Mouse (Mus musculus) liver, embryonic 16.5 days (tissue): ENCODE measurements around the gene Ddx60. TPM values are rescaled to one million over a fixed set of nuclear protein-coding genes. Genes with fewer than 3 reads are reported as not detected.

ENCODE experiments used
- ATAC-seq: fragments of 200-750 bp; cut with Nextera tagmentation; 2 replicates; pipeline ENCODE4 v1.8.0; 2017; ENCODE audit warnings: low read depth, mild to moderate bottlenecking, moderate number of reproducible peaks, moderate library complexity
- H3K27ac ChIP-seq: fragments of 300-500 bp; sonication (generic); 2 replicates; pipeline ENCODE4 v1.5.1; 2014; ENCODE audit warnings: mild to moderate bottlenecking, low read length
- H3K27me3 ChIP-seq: fragments of 300-500 bp; sonication (generic); 2 replicates; pipeline ENCODE4 v1.6.1; 2014; ENCODE audit warnings: low read depth, low read length, mixed read lengths; ENCODE audit not compliant: control insufficient read depth, insufficient read depth
- H3K36me3 ChIP-seq: fragments of 300-500 bp; sonication (generic); 2 replicates; pipeline ENCODE4 v1.6.1; 2014; ENCODE audit warnings: mild to moderate bottlenecking; ENCODE audit not compliant: control insufficient read depth, insufficient read depth
- H3K4me1 ChIP-seq: fragments of 300-500 bp; sonication (generic); 2 replicates; pipeline ENCODE4 v1.6.1; 2014; ENCODE audit warnings: low read depth, low read length, mixed read lengths; ENCODE audit not compliant: control insufficient read depth
- H3K4me2 ChIP-seq: fragments of 300-500 bp; sonication (generic); 2 replicates; pipeline ENCODE4 v1.6.1; 2014; ENCODE audit warnings: low read depth, low read length, mixed read lengths
- H3K4me3 ChIP-seq: fragments of 300-500 bp; sonication (generic); 2 replicates; pipeline ENCODE4 v1.5.1; 2014; ENCODE audit warnings: low read depth, mild to moderate bottlenecking, low read length
- H3K9ac ChIP-seq: fragments of 300-500 bp; sonication (generic); 2 replicates; pipeline ENCODE4 v1.6.1; 2014; ENCODE audit warnings: low read depth, low read length
- H3K9me3 ChIP-seq: fragments of 300-500 bp; sonication (generic); replicated peaks from 2 replicates; pipeline ENCODE4 v1.6.1; 2016; ENCODE audit warnings: low read length; ENCODE audit not compliant: control insufficient read depth
- WGBS: fragments of 180-500 bp; shearing (Covaris S2); extraction: QIAGEN DNeasy Blood & Tissue Kit; methylation state at CpG from one replicate; pipeline ENCODE4 v1.1.7; 2014; ENCODE audit not compliant: insufficient replicate concordance; 5-methylcytosine and 5-hydroxymethylcytosine counted together
- polyA plus RNA-seq: library from polyadenylated mRNA; unstranded; fragments of >200 nt; fragmentation: Nextera tagmentation; extraction: Ambion mirVana; gene quantifications from 2 replicates; pipeline ENCODE4 v1.2.1, GENCODE M21; 2015

The Ddx60 gene
- 0.85 and 0.93 TPM in 2 replicates for polyA plus RNA-seq

- peak within 1 kb of the TSS; percentile 66 for H3K4me3 ChIP-seq
- no peaks in the 10 kb centered on the region for H3K27me3 ChIP-seq
- no peaks in the 10 kb centered on the region for H3K36me3 ChIP-seq
- peak; percentile 32; the same call in 1 of the 2 replicates for ATAC-seq
- H3K4me2 ChIP-seq: peak within 1 kb of the TSS; percentile 65
- no peaks in the 10 kb centered on the region for H3K4me1 ChIP-seq
- no peaks in the 10 kb centered on the region for H3K9me3 ChIP-seq
- no peak within 1 kb of the TSS for H3K27ac ChIP-seq
- 5% methylated on average over 22 of the region's 22 CpGs for WGBS
- H3K9ac ChIP-seq: peak within 1 kb of the TSS; percentile 58
Measured at GRCm38 (mm10) chr8:61927777-61928494, at the start of gene Ddx60. Gene Ddx60 (plus strand): TSS chr8:61928087.

- no peaks in the 10 kb centered on the region for H3K27me3 ChIP-seq
- H3K36me3 ChIP-seq: no peaks in the 10 kb centered on the region
- H3K9ac ChIP-seq: no peak overlapping the region
- no peaks in the 10 kb centered on the region for H3K9me3 ChIP-seq
- H3K4me1 ChIP-seq: no peaks in the 10 kb centered on the region
- 40% methylated on average over 2 of the region's 2 CpGs for WGBS
- ATAC-seq: no peak
- no peak overlapping the region for H3K27ac ChIP-seq
- H3K4me3 ChIP-seq: no peak overlapping the region
- no peak overlapping the region for H3K4me2 ChIP-seq
Measured at GRCm38 (mm10) chr8:61894062-61894461, 33.8 kb upstream of the Ddx60 start.

- ATAC-seq: no peak
- H3K27ac ChIP-seq: no peak overlapping the region
- no peaks in the 10 kb centered on the region for H3K36me3 ChIP-seq
- no peaks in the 10 kb centered on the region for H3K9me3 ChIP-seq
- H3K9ac ChIP-seq: no peak overlapping the region
- WGBS: 47% methylated on average over 1 of the region's 1 CpGs
- no peak overlapping the region for H3K4me3 ChIP-seq
- H3K4me2 ChIP-seq: no peak overlapping the region
- no peaks in the 10 kb centered on the region for H3K27me3 ChIP-seq
- no peaks in the 10 kb centered on the region for H3K4me1 ChIP-seq
Measured at GRCm38 (mm10) chr8:61896742-61897141, 31.1 kb upstream of the Ddx60 start.

GRCm38 (mm10) chr8:61897402-61897801, 30.5 kb upstream of the Ddx60 start:
- no peak overlapping the region for H3K4me3 ChIP-seq
- no peak overlapping the region for H3K27ac ChIP-seq
- H3K4me1 ChIP-seq: no peaks in the 10 kb centered on the region
- 46% methylated on average over 1 of the region's 1 CpGs for WGBS
- no peak overlapping the region for H3K9ac ChIP-seq
- no peaks in the 10 kb centered on the region for H3K36me3 ChIP-seq
- ATAC-seq: no peak
- no peaks in the 10 kb centered on the region for H3K9me3 ChIP-seq
- no peak overlapping the region for H3K4me2 ChIP-seq
- H3K27me3 ChIP-seq: no peaks in the 10 kb centered on the region

- H3K9me3 ChIP-seq: no peaks in the 10 kb centered on the region
- no peaks in the 10 kb centered on the region for H3K36me3 ChIP-seq
- 59% methylated on average over 6 of the region's 6 CpGs for WGBS
- no peak for ATAC-seq
- no peak overlapping the region for H3K9ac ChIP-seq
- no peaks in the 10 kb centered on the region for H3K4me1 ChIP-seq
- no peak overlapping the region for H3K4me3 ChIP-seq
- H3K27ac ChIP-seq: no peak overlapping the region
- H3K27me3 ChIP-seq: no peaks in the 10 kb centered on the region
- H3K4me2 ChIP-seq: no peak overlapping the region
Measured at GRCm38 (mm10) chr8:61901028-61901717, 26.7 kb upstream of the Ddx60 start.

GRCm38 (mm10) chr8:61902521-61902920, 25.4 kb upstream of the Ddx60 start, which contains the start of gene Palld:
Gene Palld (minus strand): TSS chr8:61902690.
- Histone ChIP-seq H3K4me3 (no peak within 1 kb of the TSS), H3K27me3 (no peaks in the 10 kb centered on the region), H3K9ac (no peak within 1 kb of the TSS), H3K4me1 (no peaks in the 10 kb centered on the region), H3K9me3 (no peaks in the 10 kb centered on the region), H3K36me3 (no peaks in the 10 kb centered on the region), H3K27ac (no peak within 1 kb of the TSS), H3K4me2 (no peak within 1 kb of the TSS)
- no peak for ATAC-seq
- 64% methylated on average over 5 of the region's 5 CpGs for WGBS

- ATAC-seq: peak; percentile 32; the same call in 1 of the 2 replicates
- Histone ChIP-seq H3K4me3 (no peak overlapping the region), H3K4me2 (peak overlapping the region; percentile 27), H3K9ac (no peak overlapping the region), H3K27me3 (no peaks in the 10 kb centered on the region), H3K36me3 (no peaks in the 10 kb centered on the region), H3K27ac (no peak overlapping the region), H3K4me1 (no peaks in the 10 kb centered on the region), H3K9me3 (no peaks in the 10 kb centered on the region)
- 21% methylated on average over 13 of the region's 13 CpGs for WGBS
Measured at GRCm38 (mm10) chr8:61908303-61909215, 19.3 kb upstream of the Ddx60 start.

GRCm38 (mm10) chr8:61909313-61909712, 18.6 kb upstream of the Ddx60 start:
- 70% methylated on average over 3 of the region's 3 CpGs for WGBS
- Histone ChIP-seq H3K4me1 (no peaks in the 10 kb centered on the region), H3K4me3 (no peak overlapping the region), H3K36me3 (no peaks in the 10 kb centered on the region), H3K27me3 (no peaks in the 10 kb centered on the region), H3K4me2 (no peak overlapping the region), H3K9me3 (no peaks in the 10 kb centered on the region), H3K9ac (no peak overlapping the region), H3K27ac (no peak overlapping the region)
- ATAC-seq: no peak
